Mouse (Mus musculus): ENCODE results near the gene Vmn1r157. TPM values are rescaled to one million over a fixed set of nuclear protein-coding genes. Genes with fewer than 3 reads are reported as not detected.
"Not testable (repeated sequence)": the region's sequence is repeated elsewhere in the genome, so short reads cannot be mapped to it uniquely, and the experiment has no call there.

Gene Vmn1r157
- not detected in 2 replicates for polyA plus RNA-seq (2014; fragmentation: Nextera tagmentation; extraction: Ambion mirVana)

DNA sequence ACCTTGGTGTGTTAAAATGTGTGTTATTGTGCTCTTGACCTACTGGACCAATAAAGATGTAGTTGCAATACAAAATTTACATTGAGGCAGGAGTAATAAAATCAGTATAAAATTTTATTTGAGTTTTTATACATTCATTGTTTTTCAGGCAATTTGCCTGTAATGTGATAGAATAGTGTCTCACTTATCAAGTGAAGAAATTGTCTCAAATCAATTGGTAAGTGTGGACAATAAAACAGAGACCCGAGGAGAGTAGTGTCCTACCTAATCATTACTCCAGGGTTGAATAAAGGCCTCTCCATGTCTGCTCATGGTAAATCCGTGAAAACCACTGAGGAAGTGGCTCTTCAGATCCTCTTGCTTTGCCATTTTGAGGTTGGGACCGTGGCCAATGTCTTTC lies at the start of gene Vmn1r157:
Gene Vmn1r157 (plus strand): TSS at position 301 of the 400 bp plus-strand sequence.
- H3K27ac ChIP-seq (ENCODE audit: low read depth, low read length); H3K9ac ChIP-seq (ENCODE audit: low read length); H3K4me3 ChIP-seq (ENCODE audit: low read depth, low read length); H3K27me3 ChIP-seq (ENCODE audit: control insufficient read depth, insufficient read depth, low read length); H3K4me2 ChIP-seq (ENCODE audit: low read depth); H3K4me1 ChIP-seq (ENCODE audit: control insufficient read depth, insufficient read depth, low read length); ATAC-seq (ENCODE audit: insufficient read depth, low FRiP score, low TSS enrichment); H3K36me3 ChIP-seq (ENCODE audit: control insufficient read depth, insufficient read depth, low read length); H3K9me3 ChIP-seq (ENCODE audit: control insufficient read depth, low read length); DNase-seq (ENCODE audit: low spot score): not testable (repeated sequence)
- WGBS = 40% methylated on average over 2 of the region's 3 CpGs

GRCm38 (mm10) chr7:22719610-22720009 lies 41.9 kb upstream of the Vmn1r157 start, which contains the start of gene Gm4567:
Gm4567 (minus strand) TSS chr7:22719710.
- H3K27ac ChIP-seq (ENCODE audit: low read depth, low read length); H3K4me3 ChIP-seq (ENCODE audit: low read depth, low read length); H3K27me3 ChIP-seq (ENCODE audit: control insufficient read depth, insufficient read depth, low read length); H3K4me1 ChIP-seq (ENCODE audit: control insufficient read depth, insufficient read depth, low read length); H3K9ac ChIP-seq (ENCODE audit: low read length); H3K36me3 ChIP-seq (ENCODE audit: control insufficient read depth, insufficient read depth, low read length); H3K4me2 ChIP-seq (ENCODE audit: low read depth); DNase-seq (ENCODE audit: low spot score); H3K9me3 ChIP-seq (ENCODE audit: control insufficient read depth, low read length); ATAC-seq (ENCODE audit: insufficient read depth, low FRiP score, low TSS enrichment): not testable (repeated sequence)
- no CpG with 5 or more reads among the region's 1 CpGs for WGBS

- DNase-seq (ENCODE audit: low spot score); H3K9ac ChIP-seq (ENCODE audit: low read length); H3K9me3 ChIP-seq (ENCODE audit: control insufficient read depth, low read length); H3K4me2 ChIP-seq (ENCODE audit: low read depth); H3K4me1 ChIP-seq (ENCODE audit: control insufficient read depth, insufficient read depth, low read length); H3K27me3 ChIP-seq (ENCODE audit: control insufficient read depth, insufficient read depth, low read length); H3K4me3 ChIP-seq (ENCODE audit: low read depth, low read length); H3K36me3 ChIP-seq (ENCODE audit: control insufficient read depth, insufficient read depth, low read length); ATAC-seq (ENCODE audit: insufficient read depth, low FRiP score, low TSS enrichment); H3K27ac ChIP-seq (ENCODE audit: low read depth, low read length): not testable (repeated sequence)
- WGBS = 99% methylated on average over 6 of the region's 11 CpGs
These were observed 14.5 kb downstream of the Vmn1r157 start for GRCm38 (mm10) chr7:22775981-22776380.

- DNase-seq (ENCODE audit: low spot score); H3K9ac ChIP-seq (ENCODE audit: low read length); H3K4me1 ChIP-seq (ENCODE audit: control insufficient read depth, insufficient read depth, low read length); H3K27me3 ChIP-seq (ENCODE audit: control insufficient read depth, insufficient read depth, low read length); H3K4me2 ChIP-seq (ENCODE audit: low read depth); ATAC-seq (ENCODE audit: insufficient read depth, low FRiP score, low TSS enrichment); H3K27ac ChIP-seq (ENCODE audit: low read depth, low read length); H3K36me3 ChIP-seq (ENCODE audit: control insufficient read depth, insufficient read depth, low read length); H3K9me3 ChIP-seq (ENCODE audit: control insufficient read depth, low read length); H3K4me3 ChIP-seq (ENCODE audit: low read depth, low read length): not testable (repeated sequence)
- WGBS = 61% methylated on average over 2 of the region's 2 CpGs
These were observed 29.2 kb downstream of the Vmn1r157 start, which contains the start of gene Vmn1r158 for GRCm38 (mm10) chr7:22790682-22791081. Vmn1r158 (minus strand) TSS chr7:22790782.

Other genes with a start within 250 kb of the Vmn1r157 start
- not detected in 2 replicates for gene Vmn1r152, start 238.7 kb upstream of the Vmn1r157 start, polyA plus RNA-seq (2014; fragmentation: Nextera tagmentation; extraction: Ambion mirVana)
- gene Gm8677, start 226.8 kb upstream of the Vmn1r157 start, polyA plus RNA-seq (2014; fragmentation: Nextera tagmentation; extraction: Ambion mirVana) = not detected in 2 replicates
- gene Gm4201, start 196.4 kb upstream of the Vmn1r157 start, polyA plus RNA-seq (2014; fragmentation: Nextera tagmentation; extraction: Ambion mirVana) = not detected in 2 replicates
- gene Gm4565, start 173.6 kb upstream of the Vmn1r157 start, polyA plus RNA-seq (2014; fragmentation: Nextera tagmentation; extraction: Ambion mirVana) = not detected in 2 replicates
- gene Vmn1r155, start 103.7 kb upstream of the Vmn1r157 start, polyA plus RNA-seq (2014; fragmentation: Nextera tagmentation; extraction: Ambion mirVana) = not detected in 2 replicates
- not detected in 2 replicates for gene Gm8693, start 69.4 kb upstream of the Vmn1r157 start, polyA plus RNA-seq (2014; fragmentation: Nextera tagmentation; extraction: Ambion mirVana)
- gene Gm4567, start 42.0 kb upstream of the Vmn1r157 start, polyA plus RNA-seq (2014; fragmentation: Nextera tagmentation; extraction: Ambion mirVana) = not detected in 2 replicates
- not detected in 2 replicates for gene Vmn1r158, start 29.1 kb downstream of the Vmn1r157 start, polyA plus RNA-seq (2014; fragmentation: Nextera tagmentation; extraction: Ambion mirVana)
- not detected in 2 replicates for gene Vmn1r159, start 81.9 kb downstream of the Vmn1r157 start, polyA plus RNA-seq (2014; fragmentation: Nextera tagmentation; extraction: Ambion mirVana)
- gene Vmn1r160, start 109.5 kb downstream of the Vmn1r157 start, polyA plus RNA-seq (2014; fragmentation: Nextera tagmentation; extraction: Ambion mirVana) = not detected in 2 replicates
- not detected in 2 replicates for gene Gm4214, start 223.0 kb downstream of the Vmn1r157 start, polyA plus RNA-seq (2014; fragmentation: Nextera tagmentation; extraction: Ambion mirVana)

All from neural tube, embryonic 11.5 days (tissue).